Mouse (Mus musculus) E14TG2a.4 (cell line): ENCODE results near the gene Fscn2.

ENCODE experiments used
- CTCF ChIP-seq: conservative IDR thresholded peaks from 2 replicates; pipeline ENCODE4 v1.5.1; 2014; ENCODE audit warnings: low read length
- POU5F1 ChIP-seq: IDR thresholded peaks from 2 replicates; pipeline ENCODE4 v1.6.1; 2014; ENCODE audit warnings: low read length, borderline replicate concordance

DNA sequence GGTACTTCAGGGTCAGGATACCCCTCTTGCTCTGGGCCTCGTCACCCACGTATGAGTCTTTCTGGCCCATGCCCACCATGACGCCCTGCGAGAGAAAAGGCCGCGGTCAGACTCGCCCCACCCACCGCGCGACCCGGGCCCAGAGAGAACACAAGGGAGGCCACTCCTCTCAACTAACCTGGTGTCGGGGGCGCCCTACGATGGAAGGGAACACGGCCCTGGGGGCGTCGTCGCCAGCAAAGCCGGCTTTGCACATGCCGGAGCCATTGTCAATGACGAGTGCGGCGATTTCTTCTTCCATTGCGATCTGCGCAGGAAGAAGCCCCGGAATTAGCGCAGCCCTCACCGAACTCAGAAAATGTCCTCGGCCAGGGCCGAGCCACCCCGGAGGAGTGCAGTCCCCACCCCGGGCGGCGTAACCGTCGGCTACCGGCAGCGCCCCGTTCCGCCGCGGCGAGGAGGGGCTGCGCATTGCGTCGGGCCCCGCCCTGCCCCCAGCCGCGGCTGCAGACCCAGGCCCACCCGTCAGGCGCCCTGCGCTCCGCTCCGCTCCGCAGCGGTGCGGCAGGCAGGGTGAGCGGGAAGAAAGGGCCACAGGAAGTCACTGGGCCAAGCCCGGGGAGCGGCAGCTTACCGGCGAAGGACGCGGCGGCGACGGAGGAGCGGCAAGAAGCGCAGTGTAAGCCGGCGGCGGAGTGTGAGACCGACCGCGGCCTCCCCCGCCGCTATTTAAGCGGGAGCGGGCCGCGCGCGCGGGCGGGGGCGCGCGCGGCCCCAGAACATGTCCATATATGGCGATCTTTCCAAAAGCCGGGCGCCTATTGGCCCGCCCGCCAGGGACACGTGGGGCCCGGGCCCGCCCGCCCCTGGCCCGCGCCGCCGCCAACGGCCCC lies 13.3 kb upstream of the Fscn2 start, which contains the start of gene Actg1:
- TF ChIP-seq CTCF (no peak), POU5F1 (no peak)
